Mouse (Mus musculus): Measurements from ENCODE around the gene Cbx8.

GRCm38 (mm10) chr11:119052661-119053256, 12.0 kb upstream of the Cbx8 start:
- TF ChIP-seq CTCF (IDR thresholded peaks at IDR 0.05; ENCODE audit: low read depth) (no peak), EP300 (optimal IDR thresholded peaks at IDR 0.05) (no peak)

Data from stomach, postnatal 0 days (tissue).